Mouse (Mus musculus) small intestine, adult 2 months (tissue): Measurements from ENCODE around the gene Gm20683.

Experiments
- CTCF ChIP-seq: fragments of 200-500 bp; IDR thresholded peaks from 2 replicates; pipeline ENCODE4 v1.5.1; 2012; ENCODE audit warnings: low read depth, mild to moderate bottlenecking, control low read depth, inconsistent platforms, low read length, moderate library complexity, mixed read lengths; ENCODE audit not compliant: insufficient replicate concordance, insufficient read length; ENCODE audit errors: extremely low read depth
- POLR2A ChIP-seq: fragments of 200-500 bp; IDR thresholded peaks from 2 replicates; pipeline ENCODE4 v1.6.1; 2012; ENCODE audit warnings: low read depth, mild to moderate bottlenecking, control low read depth, inconsistent platforms, low read length, moderate library complexity

- TF ChIP-seq CTCF: no peak
- TF ChIP-seq POLR2A: no peak
These were observed 32.7 kb upstream of the Gm20683 start for GRCm38 (mm10) chr17:25874148-25874720.
